Mouse (Mus musculus) thymus, postnatal 4 days (tissue): ENCODE measurements at regions not wholly inside any gene's neighbourhood (a gene's known extent, or its start where the extent isn't known, plus 50 kb on each side); places are given as distances from the start of the nearest gene placed in this dataset.

Source experiments
- DNase-seq: peaks from one replicate; pipeline ENCODE4 v3.0.0; 2021

- no peak for DNase-seq
These were observed 127.2 kb upstream of the Meis1 start for GRCm38 (mm10) chr11:19145991-19146390.

GRCm38 (mm10) chr11:19151026-19151425 is 132.2 kb upstream of the Meis1 start:
- DNase-seq, result no peak

GRCm38 (mm10) chr11:19153714-19154113 is 134.9 kb upstream of the Meis1 start:
- no peak for DNase-seq

GRCm38 (mm10) chr11:19154813-19155616 is 136.2 kb upstream of the Meis1 start:
- no peak for DNase-seq

- DNase-seq, result no peak
These were observed 136.8 kb upstream of the Meis1 start for GRCm38 (mm10) chr11:19155617-19155983.

- DNase-seq, result no peak
These were observed 141.4 kb upstream of the Meis1 start for GRCm38 (mm10) chr11:19160227-19160626.

GRCm38 (mm10) chr11:19160669-19161068 is 141.9 kb upstream of the Meis1 start:
- DNase-seq, result no peak

- DNase-seq, result no peak
These were observed 152.2 kb upstream of the Meis1 start for GRCm38 (mm10) chr11:19170938-19171337.

- DNase-seq, result no peak
These were observed 155.7 kb upstream of the Meis1 start for GRCm38 (mm10) chr11:19174305-19175017.

- DNase-seq, result no peak
These were observed 160.5 kb upstream of the Meis1 start for GRCm38 (mm10) chr11:19179290-19179689.

- no peak for DNase-seq
These were observed 171.0 kb upstream of the Meis1 start for GRCm38 (mm10) chr11:19189778-19190177.

- DNase-seq, result no peak
These were observed 175.7 kb upstream of the Meis1 start for GRCm38 (mm10) chr11:19194464-19194863.

- DNase-seq, result no peak
These were observed 179.0 kb upstream of the Meis1 start for GRCm38 (mm10) chr11:19197790-19198189.

GRCm38 (mm10) chr11:19202602-19203517 is 184.1 kb upstream of the Meis1 start:
- DNase-seq, result no peak

GRCm38 (mm10) chr11:19203518-19203900 is 184.7 kb upstream of the Meis1 start:
- DNase-seq, result no peak

- DNase-seq, result no peak
These were observed 185.2 kb upstream of the Meis1 start for GRCm38 (mm10) chr11:19203968-19204367.

- no peak for DNase-seq
These were observed 185.7 kb upstream of the Meis1 start for GRCm38 (mm10) chr11:19204521-19204920.

- DNase-seq, result no peak
These were observed 186.4 kb upstream of the Meis1 start for GRCm38 (mm10) chr11:19205174-19205573.

- DNase-seq, result no peak
These were observed 200.7 kb upstream of the Meis1 start for GRCm38 (mm10) chr11:19219476-19219875.

- no peak for DNase-seq
These were observed 202.7 kb upstream of the Meis1 start for GRCm38 (mm10) chr11:19221442-19221841.

GRCm38 (mm10) chr11:19226756-19227155 is 208.0 kb upstream of the Meis1 start:
- no peak for DNase-seq

GRCm38 (mm10) chr11:19227716-19228115 is 208.9 kb upstream of the Meis1 start:
- no peak for DNase-seq

GRCm38 (mm10) chr11:19246390-19247114 is 227.8 kb upstream of the Meis1 start:
- DNase-seq, result no peak
